Mouse (Mus musculus) 3T3-L1 (cell line): ENCODE data around the gene Ube2n.

Source experiments
- DNase-seq: peaks from one replicate; pipeline ENCODE4 v3.0.0-alpha.2; 2015; ENCODE audit warnings: low read depth, low spot score

Gene Ube2n

GRCm38 (mm10) chr10:95591257-95591656, 76.3 kb downstream of the Ube2n start:
- DNase-seq: no peak

- DNase-seq: no peak
These were observed 79.5 kb downstream of the Ube2n start for GRCm38 (mm10) chr10:95594414-95594813.
